Comparison of ENCODE assay signal across 27 mouse cellular contexts in the genomic region with DNA sequence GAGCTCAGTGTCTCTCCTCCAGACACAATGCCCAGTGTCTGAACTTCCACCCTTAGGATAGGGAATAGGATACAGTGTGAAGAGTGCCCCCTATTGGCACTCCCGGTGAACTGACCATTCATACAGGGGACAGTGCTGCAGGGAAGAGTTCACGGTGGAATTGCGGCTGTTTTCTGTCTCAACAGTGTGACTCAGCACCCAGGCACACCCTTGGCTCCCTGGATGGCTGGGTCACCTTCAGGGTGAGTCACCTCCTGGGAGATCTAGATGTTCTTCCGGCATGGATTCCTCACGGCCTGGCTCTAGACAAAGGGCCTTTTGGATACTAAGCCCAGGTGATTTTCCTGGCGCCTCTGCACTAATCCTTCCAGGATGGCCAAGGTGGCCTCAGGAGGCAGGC. TPM values are rescaled to one million over a fixed set of nuclear protein-coding genes. Genes with fewer than 3 reads are reported as not detected.
A peak's percentile ranks its signal among the peaks of the same experiment; 100 is the strongest.
DNase-seq lines count a peak whose midpoint lies in the region; ATAC-seq and TF ChIP-seq lines count a peak whose summit lies in the region.
"Had no signal": no experiment of that assay in that cellular context is flagged by ENCODE, and none has a peak within 500 bp of the region (broad histone marks: within the 10 kb centered on the region; RNA-seq: fewer than 3 reads in every experiment).

No protein-coding gene starts in this region.

- no peak overlapping the region for H3K27ac ChIP-seq in kidney, postnatal 0 days
- H3K27ac ChIP-seq in neural tube, embryonic 15.5 days (replicated peaks): no peak overlapping the region
- H3K27ac ChIP-seq in midbrain, embryonic 11.5 days (ENCODE audit: low read depth, low read length): no peak overlapping the region
- H3K27ac ChIP-seq: heart, embryonic 15.5 days; midbrain, embryonic 15.5 days; stomach, embryonic 15.5 days had no signal

- no peak overlapping the region for H3K9ac ChIP-seq in kidney, postnatal 0 days (ENCODE audit: low read depth, low read length)
- no peak overlapping the region for H3K9ac ChIP-seq in neural tube, embryonic 15.5 days (replicated peaks)
- H3K9ac ChIP-seq in midbrain, embryonic 11.5 days (ENCODE audit: low read length): no peak overlapping the region
- H3K9ac ChIP-seq: heart, embryonic 15.5 days; midbrain, embryonic 15.5 days; stomach, embryonic 15.5 days had no signal

- H3K4me2 ChIP-seq in kidney, postnatal 0 days (ENCODE audit: low read length): no peak overlapping the region
- H3K4me2 ChIP-seq in neural tube, embryonic 15.5 days: no peak overlapping the region
- no peak overlapping the region for H3K4me2 ChIP-seq in midbrain, embryonic 11.5 days
- H3K4me2 ChIP-seq: heart, embryonic 15.5 days; midbrain, embryonic 15.5 days; stomach, embryonic 15.5 days had no signal

- no peak for ATAC-seq in kidney, postnatal 0 days (replicated peaks; ENCODE audit: low FRiP score, low read depth)
- ATAC-seq in neural tube, embryonic 15.5 days (ENCODE audit: low FRiP score): no peak
- no peak for ATAC-seq in midbrain, embryonic 11.5 days (ENCODE audit: low FRiP score)
- ATAC-seq: forebrain, embryonic 14.5 days; hindbrain, embryonic 16.5 days; midbrain, embryonic 15.5 days had no signal

- H3K36me3 ChIP-seq in kidney, postnatal 0 days (ENCODE audit: insufficient read depth, low read length): no peaks in the 10 kb centered on the region
- no peaks in the 10 kb centered on the region for H3K36me3 ChIP-seq in neural tube, embryonic 15.5 days
- H3K36me3 ChIP-seq in midbrain, embryonic 11.5 days (ENCODE audit: control insufficient read depth, insufficient read depth, low read length): no peaks in the 10 kb centered on the region
- H3K36me3 ChIP-seq: heart, embryonic 15.5 days; midbrain, embryonic 15.5 days; stomach, embryonic 15.5 days had no signal

- H3K9me3 ChIP-seq in kidney, postnatal 0 days (replicated peaks; ENCODE audit: low read length): no peaks in the 10 kb centered on the region
- no peaks in the 10 kb centered on the region for H3K9me3 ChIP-seq in neural tube, embryonic 15.5 days (replicated peaks)
- H3K9me3 ChIP-seq in midbrain, embryonic 11.5 days (ENCODE audit: control insufficient read depth, low read length): no peaks in the 10 kb centered on the region
- H3K9me3 ChIP-seq: heart, embryonic 15.5 days; midbrain, embryonic 15.5 days; stomach, embryonic 15.5 days had no signal

- H3K27me3 ChIP-seq in kidney, postnatal 0 days (ENCODE audit: insufficient read depth, low read length): no peaks in the 10 kb centered on the region
- no peaks in the 10 kb centered on the region for H3K27me3 ChIP-seq in neural tube, embryonic 15.5 days (replicated peaks)
- H3K27me3 ChIP-seq in midbrain, embryonic 11.5 days (ENCODE audit: control insufficient read depth, insufficient read depth, low read length): no peaks in the 10 kb centered on the region
- H3K27me3 ChIP-seq: midbrain, embryonic 15.5 days; stomach, embryonic 15.5 days had no signal

- no peaks in the 10 kb centered on the region for H3K4me1 ChIP-seq in kidney, postnatal 0 days (replicated peaks; ENCODE audit: insufficient read depth, low read length)
- 0 out of 2 replicates have a peak, but pooled peaks cover 3% of the 10 kb centered on the region for H3K4me1 ChIP-seq in neural tube, embryonic 15.5 days
- peaks cover 3% of the 10 kb centered on the region for H3K4me1 ChIP-seq in midbrain, embryonic 11.5 days (ENCODE audit: control insufficient read depth, insufficient read depth, low read length)
- H3K4me1 ChIP-seq: heart, embryonic 15.5 days; stomach, embryonic 15.5 days had no signal

- no peak overlapping the region for H3K4me3 ChIP-seq in kidney, postnatal 0 days (replicated peaks; ENCODE audit: low read depth, low read length)
- no peak overlapping the region for H3K4me3 ChIP-seq in neural tube, embryonic 15.5 days (replicated peaks)
- no peak overlapping the region for H3K4me3 ChIP-seq in midbrain, embryonic 11.5 days (ENCODE audit: low read depth, low read length)
- H3K4me3 ChIP-seq: heart, embryonic 15.5 days; megakaryocyte, embryonic 14.5 days; midbrain, embryonic 15.5 days; stomach, embryonic 15.5 days had no signal

- 0 out of 2 replicates have a peak, but pooled peaks have one; percentile 8 for TF ChIP-seq CTCF in kidney, postnatal 0 days (IDR thresholded peaks at IDR 0.05; ENCODE audit: low read depth)

- 91% methylated on average over 6 of the region's 6 CpGs for whole genome bisulfite sequencing in kidney, postnatal 0 days
- 90% methylated on average over 6 of the region's 6 CpGs for WGBS in neural tube, embryonic 15.5 days
- WGBS in midbrain, embryonic 11.5 days: 89% methylated on average over 6 of the region's 6 CpGs

- DNase-seq in kidney, postnatal 0 days (ENCODE audit: low spot score): no peak
- DNase-seq in kidney, postnatal 25 days: no peak
- DNase-seq in 3T3-L1 (ENCODE audit: low read depth, low spot score) (peak; percentile 33), NIH3T3 (ENCODE audit: low read depth) (peak; percentile 4)
- peak; percentile 30 for DNase-seq in adrenal gland, postnatal 25 days
- DNase-seq in midbrain, embryonic 11.5 days (ENCODE audit: low spot score, missing footprints): no peak
- DNase-seq: cerebellum, adult 9-10 months; gastrocnemius, postnatal 36 days; heart, postnatal 4 days; kidney, adult 11 months; lung, adult 18-20 months; retina, postnatal 1 day had no signal

RNA-seq across cellular contexts. Expression of gene Bpifb4, which starts 2.7 kb away (rescaled TPM):
- polyA plus RNA-seq in kidney, postnatal 0 days (2015; fragmentation: Nextera tagmentation; extraction: Ambion mirVana): not detected in 2 replicates
- total RNA-seq in adrenal gland, postnatal 25 days (2021): not detected in 2 replicates
- polyA plus RNA-seq in neural tube, embryonic 15.5 days (2015; fragmentation: Nextera tagmentation; extraction: Ambion mirVana): not detected in 2 replicates
- polyA plus RNA-seq in midbrain, embryonic 11.5 days (2014; fragmentation: Nextera tagmentation; extraction: Ambion mirVana): 0.18 TPM in 1 of 2 replicates, not detected in the other
- total RNA-seq: gastrocnemius, postnatal 36 days; heart, adult 8-10 months; heart, postnatal 4 days; layer of hippocampus, adult 8-10 months; left cerebral cortex, postnatal 25 days; MEL had no signal
- polyA plus RNA-seq: embryonic facial prominence, embryonic 11.5 days; forebrain, embryonic 14.5 days; heart, embryonic 15.5 days; hindbrain, embryonic 16.5 days; kidney, embryonic 16.5 days; limb, embryonic 14.5 days; midbrain, embryonic 15.5 days; stomach, embryonic 15.5 days had no signal

RNA-seq across cellular contexts. Expression of gene Bpifb3, which starts 17.3 kb away (rescaled TPM):
- not detected in 2 replicates for polyA plus RNA-seq in kidney, postnatal 0 days (2015; fragmentation: Nextera tagmentation; extraction: Ambion mirVana)
- total RNA-seq in adrenal gland, postnatal 25 days (2021): not detected in 2 replicates
- not detected in 2 replicates for polyA plus RNA-seq in neural tube, embryonic 15.5 days (2015; fragmentation: Nextera tagmentation; extraction: Ambion mirVana)
- polyA plus RNA-seq in midbrain, embryonic 11.5 days (2014; fragmentation: Nextera tagmentation; extraction: Ambion mirVana): not detected in 2 replicates
- total RNA-seq: gastrocnemius, postnatal 36 days; heart, adult 8-10 months; heart, postnatal 4 days; layer of hippocampus, adult 8-10 months; left cerebral cortex, postnatal 25 days; MEL had no signal
- polyA plus RNA-seq: cortical plate, adult 2 months; embryonic facial prominence, embryonic 11.5 days; forebrain, embryonic 14.5 days; heart, embryonic 15.5 days; kidney, embryonic 16.5 days; limb, embryonic 14.5 days; midbrain, embryonic 15.5 days; stomach, embryonic 15.5 days had no signal

RNA-seq across cellular contexts. Expression of gene Bpifb6, which starts 35.2 kb away (rescaled TPM):
- not detected in 2 replicates for polyA plus RNA-seq in kidney, postnatal 0 days (2015; fragmentation: Nextera tagmentation; extraction: Ambion mirVana)
- total RNA-seq in adrenal gland, postnatal 25 days (2021): 6.3 and 7.2 TPM in 2 replicates
- 0.12 TPM in 1 of 2 replicates, not detected in the other for polyA plus RNA-seq in neural tube, embryonic 15.5 days (2015; fragmentation: Nextera tagmentation; extraction: Ambion mirVana)
- not detected in 2 replicates for polyA plus RNA-seq in midbrain, embryonic 11.5 days (2014; fragmentation: Nextera tagmentation; extraction: Ambion mirVana)
- total RNA-seq: gastrocnemius, postnatal 36 days; heart, adult 8-10 months; heart, postnatal 4 days; layer of hippocampus, adult 8-10 months; left cerebral cortex, postnatal 25 days; MEL had no signal
- polyA plus RNA-seq: cortical plate, adult 2 months; embryonic facial prominence, embryonic 11.5 days; forebrain, embryonic 14.5 days; heart, embryonic 15.5 days; hindbrain, embryonic 16.5 days; kidney, embryonic 16.5 days; limb, embryonic 14.5 days; midbrain, embryonic 15.5 days; stomach, embryonic 15.5 days had no signal

RNA-seq across cellular contexts. Expression of gene Bpifa6, which starts 39.4 kb away (rescaled TPM):
- not detected in 2 replicates for polyA plus RNA-seq in kidney, postnatal 0 days (2015; fragmentation: Nextera tagmentation; extraction: Ambion mirVana)
- total RNA-seq in adrenal gland, postnatal 25 days (2021): not detected in 2 replicates
- polyA plus RNA-seq in neural tube, embryonic 15.5 days (2015; fragmentation: Nextera tagmentation; extraction: Ambion mirVana): not detected in 2 replicates
- polyA plus RNA-seq in midbrain, embryonic 11.5 days (2014; fragmentation: Nextera tagmentation; extraction: Ambion mirVana): not detected in 2 replicates
- total RNA-seq: gastrocnemius, postnatal 36 days; heart, adult 8-10 months; heart, postnatal 4 days; layer of hippocampus, adult 8-10 months; left cerebral cortex, postnatal 25 days; MEL had no signal
- polyA plus RNA-seq: cortical plate, adult 2 months; embryonic facial prominence, embryonic 11.5 days; forebrain, embryonic 14.5 days; heart, embryonic 15.5 days; hindbrain, embryonic 16.5 days; kidney, embryonic 16.5 days; limb, embryonic 14.5 days; midbrain, embryonic 15.5 days; stomach, embryonic 15.5 days had no signal

Comparison
In these comparisons a context has a peak if more than half of its experiments do, and no peak if none do; other contexts are left out.
1. DNase-seq: peak in 3T3-L1 (single experiment), NIH3T3 (single experiment) and adrenal gland, postnatal 25 days (single experiment); none in kidney, postnatal 0 days (single experiment), kidney, postnatal 25 days (0 of 2) and midbrain, embryonic 11.5 days (single experiment).